In genomic region chr9:77252134-77252533, GRCm38 (mm10) we compare ENCODE assay signal across 15 mouse cellular contexts.
DNase-seq lines count a peak whose midpoint lies in the region; ATAC-seq and TF ChIP-seq lines count a peak whose summit lies in the region.
"Had no signal": no experiment of that assay in that cellular context is flagged by ENCODE, and none has a peak within 500 bp of the region (broad histone marks: within the 10 kb centered on the region; RNA-seq: fewer than 3 reads in every experiment).

No protein-coding gene starts in this region.

- DNase-seq in heart, adult 2 months: peak in 1 of 2 experiments; percentile 36
- DNase-seq in layer of hippocampus, adult 18-20 months (ENCODE audit: low spot score in 2 of 2): peak; percentile 60 to 81
- DNase-seq in right cerebral cortex, adult 2 months (ENCODE audit: low spot score in 2 of 2): peak; percentile 46 to 68
- DNase-seq in ovary, adult 18-20 months (ENCODE audit: low spot score): no peak
- no peak for DNase-seq in spleen, adult 18-20 months
- DNase-seq: adrenal gland, postnatal 10 days; kidney, adult 18-20 months; kidney, postnatal 4 days; lung, embryonic 14.5 days; thymus, adult 18-20 months had no signal

- H3K4me2 ChIP-seq in heart, embryonic 12.5 days: no peak overlapping the region
- H3K4me2 ChIP-seq in forebrain, embryonic 16.5 days (ENCODE audit: low read length): 0 out of 2 replicates have a peak overlapping the region, but pooled peaks have one; percentile 0
- H3K4me2 ChIP-seq: hindbrain, embryonic 15.5 days; lung, embryonic 14.5 days had no signal

- WGBS in heart, adult 2 months: 55% methylated on average over 7 of the region's 7 CpGs
- 72% methylated on average over 7 of the region's 7 CpGs for WGBS in heart, embryonic 12.5 days
- WGBS in forebrain, embryonic 16.5 days: 31% methylated on average over 7 of the region's 7 CpGs

- H3K36me3 ChIP-seq in heart, adult 2 months (ENCODE audit: control insufficient read depth, insufficient read depth, low read length): no peaks in the 10 kb centered on the region
- peaks cover 6% of the 10 kb centered on the region; the same call in 1 of the 2 replicates for H3K36me3 ChIP-seq in heart, embryonic 12.5 days
- no peaks in the 10 kb centered on the region for H3K36me3 ChIP-seq in forebrain, embryonic 16.5 days (ENCODE audit: control insufficient read depth, insufficient read depth)
- H3K36me3 ChIP-seq: hindbrain, embryonic 15.5 days had no signal

- no peak for TF ChIP-seq POLR2A in heart, adult 2 months (IDR thresholded peaks at IDR 0.05; ENCODE audit: insufficient read depth, low read depth, low read length)

- H3K9ac ChIP-seq in heart, adult 2 months (ENCODE audit: low read depth, low read length): no peak overlapping the region
- no peak overlapping the region for H3K9ac ChIP-seq in heart, embryonic 12.5 days
- no peak overlapping the region for H3K9ac ChIP-seq in forebrain, embryonic 16.5 days (replicated peaks; ENCODE audit: low read depth, low read length)
- H3K9ac ChIP-seq: hindbrain, embryonic 15.5 days; lung, embryonic 14.5 days had no signal

- H3K27me3 ChIP-seq in heart, adult 2 months (ENCODE audit: control insufficient read depth, insufficient read depth, low read length): no peaks in the 10 kb centered on the region
- no peaks in the 10 kb centered on the region for H3K27me3 ChIP-seq in heart, embryonic 12.5 days (replicated peaks)
- no peaks in the 10 kb centered on the region for H3K27me3 ChIP-seq in forebrain, embryonic 16.5 days (replicated peaks; ENCODE audit: control insufficient read depth, insufficient read depth, low read length)
- H3K27me3 ChIP-seq: hindbrain, embryonic 15.5 days; Patski had no signal

- no peak for TF ChIP-seq CTCF in heart, adult 2 months (IDR thresholded peaks at IDR 0.05)

- no peaks in the 10 kb centered on the region for H3K79me2 ChIP-seq in heart, adult 2 months (replicated peaks; ENCODE audit: control insufficient read depth, insufficient read depth, low read length)

- 0 out of 2 replicates have a peak, but pooled peaks have one; percentile 14 for TF ChIP-seq EP300 in heart, adult 2 months (IDR thresholded peaks at IDR 0.05; ENCODE audit: insufficient read depth, low read depth, low read length)

- no peaks in the 10 kb centered on the region for H3K9me3 ChIP-seq in heart, embryonic 12.5 days (replicated peaks)
- H3K9me3 ChIP-seq in forebrain, embryonic 16.5 days (ENCODE audit: control insufficient read depth, low read length): no peaks in the 10 kb centered on the region
- H3K9me3 ChIP-seq: hindbrain, embryonic 15.5 days had no signal

- H3K27ac ChIP-seq in heart, adult 2 months: peak overlapping the region; percentile 53; the same call in 1 of the 2 replicates
- no peak overlapping the region for H3K27ac ChIP-seq in heart, embryonic 12.5 days (ENCODE audit: poor library complexity, severe bottlenecking)
- H3K27ac ChIP-seq in forebrain, embryonic 16.5 days (ENCODE audit: low read length): peak overlapping the region; percentile 2; the same call in 1 of the 2 replicates
- H3K27ac ChIP-seq: hindbrain, embryonic 15.5 days had no signal

- no peak overlapping the region for H3K4me3 ChIP-seq in heart, adult 2 months
- H3K4me3 ChIP-seq in heart, embryonic 12.5 days: no peak overlapping the region
- H3K4me3 ChIP-seq in forebrain, embryonic 16.5 days (replicated peaks; ENCODE audit: low read length): no peak overlapping the region
- H3K4me3 ChIP-seq: erythroblast, embryonic 14.5 days; hindbrain, embryonic 15.5 days had no signal

- ATAC-seq in heart, embryonic 12.5 days (ENCODE audit: insufficient number of reproducible peaks, low FRiP score): no peak
- ATAC-seq in forebrain, embryonic 16.5 days: peak; percentile 88
- ATAC-seq: Patski had no signal

- intact Hi-C loops in heart, adult 2 months (cut with DNase I): no loop called here

- H3K4me1 ChIP-seq in heart, adult 2 months (ENCODE audit: control insufficient read depth, insufficient read depth, low read length): no peaks in the 10 kb centered on the region
- no peaks in the 10 kb centered on the region for H3K4me1 ChIP-seq in heart, embryonic 12.5 days (replicated peaks)
- peaks cover 10% of the 10 kb centered on the region for H3K4me1 ChIP-seq in forebrain, embryonic 16.5 days (replicated peaks; ENCODE audit: control insufficient read depth, insufficient read depth, low read length)
- H3K4me1 ChIP-seq: hindbrain, embryonic 15.5 days had no signal

Comparison
In these comparisons a context has a peak if more than half of its experiments do, and no peak if none do; other contexts are left out.
1. DNase-seq: peak in layer of hippocampus, adult 18-20 months (2 of 2) and right cerebral cortex, adult 2 months (2 of 2); none in ovary, adult 18-20 months (single experiment) and spleen, adult 18-20 months (0 of 2).